Mouse (Mus musculus) E14TG2a.4 (cell line): Measurements from ENCODE around the gene Wfdc10.

ENCODE experiments used
- CTCF ChIP-seq: conservative IDR thresholded peaks from 2 replicates; pipeline ENCODE4 v1.5.1; 2014; ENCODE audit warnings: low read length
- POU5F1 ChIP-seq: IDR thresholded peaks from 2 replicates; pipeline ENCODE4 v1.6.1; 2014; ENCODE audit warnings: low read length, borderline replicate concordance

GRCm38 (mm10) chr2:164676103-164676502, 20.3 kb downstream of the Wfdc10 start:
- TF ChIP-seq POU5F1: no peak
- TF ChIP-seq CTCF: peak; percentile 80
